Mouse (Mus musculus) macrophage (primary cell): ENCODE measurements around the gene Cd3d. TPM values are rescaled to one million over a fixed set of nuclear protein-coding genes. Genes with fewer than 3 reads are reported as not detected.
A peak's percentile ranks its signal among the peaks of the same experiment; 100 is the strongest.
"Not testable (repeated sequence)": the region's sequence is repeated elsewhere in the genome, so short reads cannot be mapped to it uniquely, and the experiment has no call there.

Experiments used
- H3K27ac ChIP-seq: fragments of 350-480 bp; formaldehyde crosslinking; 2 replicates; pipeline ENCODE4 v1.9.0; 2021
- H3K36me3 ChIP-seq: fragments of 350-480 bp; formaldehyde crosslinking; 2 replicates; pipeline ENCODE4 v1.9.0; 2021; ENCODE audit errors: inconsistent target
- H3K4me3 ChIP-seq: fragments of 350-480 bp; formaldehyde crosslinking; 2 replicates; pipeline ENCODE4 v1.9.0; 2021; ENCODE audit errors: inconsistent target
- H3K79me2 ChIP-seq: fragments of 350-480 bp; formaldehyde crosslinking; 2 replicates; pipeline ENCODE4 v1.9.0; 2021; ENCODE audit errors: inconsistent target
- WGBS: methylation state at CpG from one replicate; pipeline ENCODE4 v1.1.7; 2026; ENCODE audit warnings: inconsistent platforms; ENCODE audit not compliant: missing documents; 5-methylcytosine and 5-hydroxymethylcytosine counted together
- polyA plus RNA-seq: library from polyadenylated mRNA; stranded (reverse); fragments of 250-400 nt; gene quantifications from 3 replicates; pipeline ENCODE4 v1.2.4, GENCODE M21; 2018; ENCODE audit warnings: inconsistent platforms
- total RNA-seq, 78 experiments: library from RNA; depleted of rRNA; stranded (reverse); fragments of 250-400 nt; gene quantifications; 1 replicate in 9 of 78; 2 replicates in 24 of 78; 3 replicates in 43 of 78; 4 replicates in 2 of 78; pipeline ENCODE4 v1.2.4; 2018; ENCODE audit warnings: inconsistent platforms in 56 of 78

Cd3d gene
- not detected for total RNA-seq (2018; cell fraction: chromatin; rRNA removed)
- total RNA-seq (2018; cell fraction: cytosol; rRNA removed): under 1 TPM in 2 of 26 experiments, not detected in 24; 0.11 to 0.47 TPM
- total RNA-seq (2018; cell fraction: nucleus; rRNA removed): under 1 TPM in 1 of 26 experiments, not detected in 25; 0.33 TPM
- 0.20 TPM in 1 of 3 replicates, not detected in the others for polyA plus RNA-seq

- WGBS: 88% methylated on average over 4 of the region's 4 CpGs
- no peaks in the 10 kb centered on the region for H3K36me3 ChIP-seq
- H3K4me3 ChIP-seq: no peak within 1 kb of the TSS
- H3K79me2 ChIP-seq: no peaks in the 10 kb centered on the region
- H3K27ac ChIP-seq: no peak within 1 kb of the TSS
Measured at GRCm38 (mm10) chr9:44981676-44982075, at the start of gene Cd3d. TSS of gene Cd3d (plus strand) at chr9:44981786.

- WGBS: 93% methylated on average over 4 of the region's 4 CpGs
- no peaks in the 10 kb centered on the region for H3K79me2 ChIP-seq
- peaks cover 85% of the 10 kb centered on the region for H3K36me3 ChIP-seq
Measured at GRCm38 (mm10) chr9:44941756-44942155, 39.8 kb upstream of the Cd3d start.

DNA sequence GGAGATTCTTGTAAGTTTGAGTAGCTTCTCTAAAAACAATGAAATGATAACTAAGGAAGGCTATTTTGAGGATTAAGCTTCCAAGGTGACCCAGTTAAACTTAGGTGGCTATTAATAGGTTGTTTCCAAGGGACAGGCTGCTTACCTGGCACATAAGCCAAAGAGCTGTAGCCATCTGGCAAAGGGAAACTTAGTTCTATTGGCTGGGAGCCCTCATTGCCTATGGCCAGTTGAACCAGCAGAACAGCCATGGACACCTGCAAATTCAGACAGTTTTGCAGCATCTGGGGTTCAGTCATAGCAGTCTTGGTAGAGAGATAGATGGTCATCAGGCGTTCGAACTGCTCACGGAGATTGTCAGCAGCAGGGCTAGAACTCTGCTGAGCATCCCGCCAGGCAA is 39.2 kb upstream of the Cd3d start:
- no peak overlapping the region for H3K4me3 ChIP-seq
- H3K79me2 ChIP-seq: no peaks in the 10 kb centered on the region
- H3K27ac ChIP-seq: no peak overlapping the region
- 100% methylated on average over 4 of the region's 4 CpGs for WGBS
- peaks cover 86% of the 10 kb centered on the region for H3K36me3 ChIP-seq

More at GRCm38 (mm10) chr9:44941756-44942155, 39.8 kb upstream of the Cd3d start:
- H3K27ac ChIP-seq: no peak overlapping the region
- no peak overlapping the region for H3K4me3 ChIP-seq

DNA sequence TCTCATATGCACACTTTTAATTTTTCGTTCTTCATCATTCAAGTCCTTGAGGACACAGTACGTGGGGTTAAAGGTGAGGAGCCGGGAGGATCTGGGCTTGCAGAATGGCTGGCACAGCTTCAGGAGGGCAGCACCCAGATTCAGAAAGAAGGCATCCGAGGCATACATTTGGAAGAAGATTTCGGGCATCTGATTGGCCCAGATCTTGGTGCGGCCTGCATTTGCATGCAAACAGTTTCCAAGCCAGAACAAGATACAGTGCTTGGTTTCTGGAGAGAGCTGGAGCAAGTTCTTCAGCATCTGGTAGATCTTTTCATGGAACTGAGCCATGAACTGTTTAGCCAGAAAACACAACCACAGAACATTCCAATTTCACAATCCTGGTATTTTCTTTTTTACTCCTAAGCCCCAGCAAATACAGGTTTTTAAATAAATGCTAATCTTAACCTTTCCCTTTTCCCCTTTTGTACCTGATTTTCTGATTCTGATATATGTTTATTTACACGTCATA is 35.3 kb upstream of the Cd3d start:
- no peak overlapping the region for H3K27ac ChIP-seq
- H3K79me2 ChIP-seq: no peaks in the 10 kb centered on the region
- peaks cover 89% of the 10 kb centered on the region for H3K36me3 ChIP-seq
- no peak overlapping the region for H3K4me3 ChIP-seq
- WGBS: 94% methylated on average over 7 of the region's 7 CpGs

DNA sequence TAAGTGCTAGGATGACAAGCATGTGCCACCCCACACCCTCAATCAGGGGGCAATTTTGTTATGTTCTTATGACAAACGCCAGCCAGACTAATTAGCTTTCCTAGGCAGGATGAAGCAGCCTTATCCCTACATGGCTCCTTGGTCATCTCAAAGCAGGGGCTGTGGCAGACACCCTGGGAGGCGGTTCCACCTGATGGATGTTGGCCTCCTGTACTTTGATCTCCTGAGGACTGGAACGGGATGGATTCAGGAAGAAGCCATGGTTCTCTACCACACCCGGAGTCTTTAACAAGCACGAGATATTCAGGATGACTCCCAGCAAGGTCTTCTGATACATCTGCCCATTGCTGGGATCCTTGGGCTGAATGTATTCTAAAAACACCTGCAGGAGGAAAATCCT is 33.8 kb upstream of the Cd3d start:
- peaks cover 89% of the 10 kb centered on the region for H3K36me3 ChIP-seq

DNA sequence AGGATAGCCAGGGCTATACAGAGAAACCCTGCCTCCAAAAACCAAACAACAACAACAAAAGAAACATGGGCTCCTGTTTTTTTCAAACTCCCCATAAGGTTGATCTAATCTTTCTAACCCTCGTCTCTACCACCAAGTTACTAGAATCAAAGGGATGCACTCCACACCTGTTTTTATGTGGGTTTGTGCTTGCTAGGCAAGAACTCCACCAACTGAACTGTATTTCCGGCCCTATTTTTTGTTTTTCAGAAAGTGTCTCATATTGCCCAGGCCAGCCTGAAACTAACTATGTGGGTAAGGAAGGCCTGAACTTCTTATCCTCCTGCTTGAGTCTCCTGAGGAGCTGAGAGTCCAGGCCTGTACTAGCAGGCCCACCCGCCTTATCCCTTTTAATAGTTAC is 27.2 kb upstream of the Cd3d start:
- H3K27ac ChIP-seq: no peak overlapping the region
- no peaks in the 10 kb centered on the region for H3K79me2 ChIP-seq
- H3K36me3 ChIP-seq: peaks cover 87% of the 10 kb centered on the region
- 93% methylated on average over 3 of the region's 3 CpGs for WGBS
- no peak overlapping the region for H3K4me3 ChIP-seq

More for the DNA sequence above, 33.8 kb upstream of the Cd3d start:
- no peaks in the 10 kb centered on the region for H3K79me2 ChIP-seq
- no peak overlapping the region for H3K27ac ChIP-seq
- H3K4me3 ChIP-seq: no peak overlapping the region
- 97% methylated on average over 5 of the region's 5 CpGs for WGBS

DNA sequence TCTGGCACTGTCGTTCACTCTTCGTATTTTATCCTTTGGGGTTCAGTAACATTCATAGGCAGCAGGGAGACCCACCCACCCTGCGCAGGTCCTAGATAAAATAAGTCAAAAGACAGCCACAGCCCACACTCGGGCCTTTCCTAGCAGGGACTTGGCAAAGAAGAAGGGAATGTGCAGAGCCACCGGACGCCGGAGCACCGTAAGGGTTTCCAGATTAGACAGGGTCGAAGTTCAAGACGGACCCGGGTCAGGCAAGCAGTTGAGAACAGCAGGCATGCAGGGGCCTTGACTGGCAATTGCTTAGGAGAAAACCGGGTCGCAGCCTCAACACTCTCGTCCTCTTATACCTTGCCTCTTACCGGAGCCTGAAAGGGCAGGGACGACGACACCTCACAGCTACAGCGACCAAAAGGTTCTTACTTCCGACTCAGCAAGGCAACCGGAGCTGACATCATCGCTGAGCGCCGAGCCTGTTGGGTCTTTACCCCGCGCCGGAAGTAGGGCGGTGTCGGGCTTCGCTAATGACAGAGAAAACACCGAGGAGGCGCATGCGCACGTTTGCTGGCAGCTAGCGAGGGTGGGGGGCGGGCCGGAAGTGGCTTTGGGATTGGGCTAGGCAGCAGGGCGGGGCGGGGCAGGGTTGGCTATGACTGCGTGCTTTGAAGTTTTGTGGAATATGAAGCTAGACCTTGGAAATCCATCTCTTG is 16.3 kb upstream of the Cd3d start, which contains the start of gene Ube4a:
Gene Ube4a, minus strand, starts transcription at position 475 of the 707 bp plus-strand sequence.
- WGBS: 1% methylated on average over 37 of the region's 39 CpGs
- peak within 1 kb of the TSS; percentile 100 for H3K4me3 ChIP-seq
- H3K36me3 ChIP-seq: peaks cover 18% of the 10 kb centered on the region
- H3K27ac ChIP-seq: peak within 1 kb of the TSS; percentile 67
- peaks cover 51% of the 10 kb centered on the region for H3K79me2 ChIP-seq

GRCm38 (mm10) chr9:44965833-44966466 is 15.6 kb upstream of the Cd3d start:
- peak overlapping the region; percentile 100 for H3K4me3 ChIP-seq
- H3K27ac ChIP-seq: peak overlapping the region; percentile 22; the same call in 1 of the 2 replicates
- peaks cover 11% of the 10 kb centered on the region for H3K36me3 ChIP-seq
- 12% methylated on average over 10 of the region's 10 CpGs for WGBS
- peaks cover 44% of the 10 kb centered on the region for H3K79me2 ChIP-seq

- Histone ChIP-seq H3K4me3 (no peak overlapping the region), H3K27ac (no peak overlapping the region), H3K79me2 (peaks cover 36% of the 10 kb centered on the region), H3K36me3 (peaks cover 3% of the 10 kb centered on the region; the same call in 1 of the 2 replicates)
- WGBS: 28% methylated on average over 3 of the region's 3 CpGs
Measured at GRCm38 (mm10) chr9:44966815-44967242, 14.8 kb upstream of the Cd3d start.

DNA sequence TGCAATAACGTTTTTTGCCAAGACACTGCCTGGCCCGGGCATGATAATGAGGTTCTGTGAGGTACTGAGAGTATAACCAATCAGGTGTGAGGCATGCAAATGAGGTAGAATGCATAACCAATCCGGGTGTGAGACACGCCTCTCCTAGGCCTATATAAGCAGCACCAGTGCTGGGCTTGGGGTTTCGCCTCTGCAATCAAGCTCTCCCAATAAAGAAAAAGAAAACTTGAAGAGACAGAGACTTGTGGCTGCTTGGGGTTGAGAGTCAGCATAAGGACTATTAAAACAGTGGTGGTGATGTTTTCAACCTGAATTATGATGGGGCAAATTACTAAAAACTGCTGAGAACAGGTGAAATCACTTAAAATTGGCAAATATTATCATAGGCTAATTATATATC is 13.8 kb upstream of the Cd3d start:
- WGBS: 85% methylated on average over 4 of the region's 5 CpGs
- peaks cover 26% of the 10 kb centered on the region for H3K79me2 ChIP-seq
- H3K36me3 ChIP-seq, H3K27ac ChIP-seq, H3K4me3 ChIP-seq: not testable (repeated sequence)

- Histone ChIP-seq H3K27ac (no peak overlapping the region), H3K79me2 (peaks cover 9% of the 10 kb centered on the region), H3K36me3 (no peaks in the 10 kb centered on the region), H3K4me3 (no peak overlapping the region)
- WGBS: 33% methylated on average over 1 of the region's 1 CpGs
Measured at GRCm38 (mm10) chr9:44969450-44969849, 12.1 kb upstream of the Cd3d start.

DNA sequence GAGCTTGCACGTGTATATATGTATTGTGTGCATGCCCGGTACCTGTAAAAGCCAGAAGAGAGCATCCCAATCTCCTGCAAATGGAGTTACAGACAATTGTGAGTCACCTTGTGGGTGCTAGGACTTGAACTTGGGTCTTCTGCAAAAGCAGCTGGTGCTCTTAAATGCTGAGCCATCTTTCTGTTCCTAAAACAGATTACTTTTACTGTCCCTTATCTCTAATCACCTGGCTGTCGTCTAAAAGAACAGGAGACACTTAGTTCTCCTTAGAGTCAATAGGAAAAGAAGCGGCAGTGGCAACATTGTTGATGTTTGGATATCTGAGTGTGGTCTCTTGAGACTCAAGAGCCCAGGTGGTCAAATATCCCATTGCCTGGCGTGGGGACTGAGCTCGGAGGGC is 3.8 kb upstream of the Cd3d start:
- 82% methylated on average over 6 of the region's 6 CpGs for WGBS
- Histone ChIP-seq H3K36me3 (no peaks in the 10 kb centered on the region), H3K79me2 (no peaks in the 10 kb centered on the region), H3K27ac (no peak overlapping the region), H3K4me3 (no peak overlapping the region)

- Histone ChIP-seq H3K27ac (no peak overlapping the region), H3K36me3 (no peaks in the 10 kb centered on the region), H3K4me3 (no peak overlapping the region), H3K79me2 (no peaks in the 10 kb centered on the region)
- WGBS: 90% methylated on average over 7 of the region's 7 CpGs
Measured at GRCm38 (mm10) chr9:44979806-44980205, 1.8 kb upstream of the Cd3d start.

GRCm38 (mm10) chr9:44980242-44980641 is 1.3 kb upstream of the Cd3d start, which contains the start of gene Cd3g:
TSS of gene Cd3g (minus strand) at chr9:44980431.
- WGBS: 66% methylated on average over 3 of the region's 3 CpGs
- Histone ChIP-seq H3K36me3 (no peaks in the 10 kb centered on the region), H3K27ac (no peak within 1 kb of the TSS), H3K79me2 (no peaks in the 10 kb centered on the region), H3K4me3 (no peak within 1 kb of the TSS)

DNA sequence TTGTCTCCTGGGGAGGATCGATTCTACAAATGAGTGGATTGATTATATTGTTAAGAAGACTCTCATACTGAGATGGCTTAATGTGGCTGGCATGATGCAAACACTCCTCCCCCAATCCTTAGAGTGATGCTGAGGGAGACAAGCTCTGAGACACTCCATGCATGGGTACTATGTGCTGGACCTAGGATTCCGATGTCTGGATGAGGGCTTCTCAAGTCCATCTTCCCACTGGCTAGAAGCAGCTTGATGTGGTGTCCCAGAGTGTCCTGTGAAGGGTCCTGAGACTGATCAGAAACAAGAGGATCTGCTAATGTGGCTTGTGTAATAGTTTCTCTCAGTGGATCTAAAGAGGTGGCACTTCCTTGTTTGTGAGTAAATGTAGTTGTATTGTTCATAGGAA is 482 bp upstream of the Cd3d start:
- no peaks in the 10 kb centered on the region for H3K36me3 ChIP-seq
- H3K27ac ChIP-seq: no peak overlapping the region

More for the DNA sequence above, 482 bp upstream of the Cd3d start:
- H3K4me3 ChIP-seq: no peak overlapping the region
- H3K79me2 ChIP-seq: no peaks in the 10 kb centered on the region
- WGBS: 100% methylated on average over 2 of the region's 2 CpGs
